ENCODE assay signal across 10 mouse cellular contexts in the genomic region with DNA sequence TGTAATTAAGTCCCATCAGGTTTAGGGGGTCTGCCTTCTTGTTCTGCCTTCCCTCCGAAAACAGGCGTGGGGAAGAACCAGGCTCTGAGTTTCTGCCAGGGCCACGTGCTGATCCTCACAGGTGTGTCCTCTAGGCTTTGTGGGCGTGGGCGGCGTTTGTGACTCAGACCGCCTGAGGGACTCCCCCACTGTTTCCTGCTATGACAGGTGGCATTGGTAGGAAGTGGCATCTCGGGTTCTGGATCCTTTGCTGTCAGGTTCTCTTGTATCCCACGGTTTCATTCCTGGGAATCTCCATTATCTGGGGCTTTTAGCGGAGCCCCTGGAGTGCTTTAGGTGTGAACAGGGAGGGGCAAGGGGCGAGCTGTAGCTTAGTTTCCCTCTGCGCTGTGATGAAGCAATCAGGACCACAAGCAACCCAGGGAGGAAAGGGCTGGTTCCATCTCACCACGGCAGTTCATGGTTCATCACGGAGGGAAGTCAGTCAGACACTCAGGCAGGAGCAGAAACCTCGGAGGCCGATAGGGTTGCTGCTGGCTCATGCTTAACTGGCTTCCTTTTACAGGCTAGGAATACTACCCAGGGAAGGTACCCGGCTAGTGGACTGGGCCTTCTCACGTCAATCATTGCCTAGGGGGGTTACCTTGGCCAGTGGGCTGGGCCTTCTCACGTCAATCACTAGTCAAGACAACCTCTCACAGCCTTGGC. TPM values are rescaled to one million over a fixed set of nuclear protein-coding genes. Genes with fewer than 3 reads are reported as not detected.
DNase-seq lines count a peak whose midpoint lies in the region; ATAC-seq and TF ChIP-seq lines count a peak whose summit lies in the region.
"Had no signal": no experiment of that assay in that cellular context is flagged by ENCODE, and none has a peak within 500 bp of the region (broad histone marks: within the 10 kb centered on the region; RNA-seq: fewer than 3 reads in every experiment).

No protein-coding gene starts in this region.

- ATAC-seq in liver, postnatal 0 days = 0 out of 2 replicates have a peak, but pooled peaks have one; percentile 13
- ATAC-seq in stomach, postnatal 0 days (ENCODE audit: low FRiP score, low TSS enrichment) = peak; percentile 80
- no peak for ATAC-seq in forebrain, postnatal 0 days

- peaks cover 27% of the 10 kb centered on the region for H3K27me3 ChIP-seq in CH12.LX (replicated peaks)
- no peaks in the 10 kb centered on the region for H3K27me3 ChIP-seq in liver, postnatal 0 days (ENCODE audit: insufficient read depth, low read length)
- no peaks in the 10 kb centered on the region for H3K27me3 ChIP-seq in stomach, postnatal 0 days (ENCODE audit: control insufficient read depth, insufficient read depth, low read length)
- no peaks in the 10 kb centered on the region for H3K27me3 ChIP-seq in forebrain, postnatal 0 days (ENCODE audit: insufficient read depth, low read length)
- H3K27me3 ChIP-seq: forebrain, embryonic 12.5 days had no signal

- no peak overlapping the region for H3K4me3 ChIP-seq in layer of hippocampus, adult 2 months
- no peak overlapping the region for H3K4me3 ChIP-seq in CH12.LX (replicated peaks in 1 of 3; ENCODE audit: low read depth in 2 of 3, low read length in 2 of 3, poor library complexity in 1 of 3)
- no peak overlapping the region for H3K4me3 ChIP-seq in liver, postnatal 0 days (ENCODE audit: low read depth, low read length)
- H3K4me3 ChIP-seq in stomach, postnatal 0 days (ENCODE audit: low read depth, low read length) = no peak overlapping the region
- H3K4me3 ChIP-seq in forebrain, postnatal 0 days (ENCODE audit: low read depth, low read length) = no peak overlapping the region
- H3K4me3 ChIP-seq: forebrain, embryonic 12.5 days; lung, embryonic 15.5 days had no signal

- H3K36me3 ChIP-seq in CH12.LX (replicated peaks in 1 of 2; ENCODE audit: control insufficient read depth in 1 of 2, insufficient read depth in 1 of 2, low read length in 1 of 2) = no peaks in the 10 kb centered on the region
- H3K36me3 ChIP-seq in liver, postnatal 0 days (replicated peaks; ENCODE audit: insufficient read depth, low read length) = no peaks in the 10 kb centered on the region
- no peaks in the 10 kb centered on the region for H3K36me3 ChIP-seq in stomach, postnatal 0 days (ENCODE audit: control insufficient read depth, insufficient read depth, low read length)
- no peaks in the 10 kb centered on the region for H3K36me3 ChIP-seq in forebrain, postnatal 0 days (ENCODE audit: insufficient read depth)
- H3K36me3 ChIP-seq: forebrain, embryonic 12.5 days; lung, embryonic 15.5 days had no signal

- no peak for TF ChIP-seq CTCF in layer of hippocampus, adult 2 months (conservative IDR thresholded peaks at IDR 0.05)
- TF ChIP-seq CTCF in CH12.LX (conservative IDR thresholded peaks at IDR 0.05 in 1 of 2, IDR thresholded peaks at IDR 0.05 in 1 of 2; ENCODE audit: low read depth in 2 of 2, low read length in 2 of 2) = no peak
- TF ChIP-seq CTCF in liver, postnatal 0 days (IDR thresholded peaks at IDR 0.05; ENCODE audit: low read depth) = no peak
- no peak for TF ChIP-seq CTCF in stomach, postnatal 0 days (IDR thresholded peaks at IDR 0.05; ENCODE audit: low read depth)
- TF ChIP-seq CTCF in forebrain, postnatal 0 days (IDR thresholded peaks at IDR 0.05; ENCODE audit: low read depth) = no peak

- WGBS in liver, postnatal 0 days (ENCODE audit: insufficient replicate concordance) = 28% methylated on average over 19 of the region's 19 CpGs
- 52% methylated on average over 19 of the region's 19 CpGs for WGBS in stomach, postnatal 0 days
- WGBS in forebrain, postnatal 0 days = 73% methylated on average over 19 of the region's 19 CpGs

- TF ChIP-seq RAD21 in CH12.LX (IDR thresholded peaks at IDR 0.05; ENCODE audit: low read depth, low read length) = no peak; the same call in 1 of the 2 replicates

- H3K4me1 ChIP-seq in CH12.LX (ENCODE audit: control insufficient read depth in 1 of 2, insufficient read depth in 2 of 2) = peaks cover 12 to 50% of the 10 kb centered on the region in 2 experiments
- H3K4me1 ChIP-seq in liver, postnatal 0 days (ENCODE audit: insufficient read depth) = peaks cover 12% of the 10 kb centered on the region
- H3K4me1 ChIP-seq in stomach, postnatal 0 days (replicated peaks; ENCODE audit: control insufficient read depth, insufficient read depth) = 0 out of 2 replicates have a peak, but pooled peaks cover 3% of the 10 kb centered on the region
- no peaks in the 10 kb centered on the region for H3K4me1 ChIP-seq in forebrain, postnatal 0 days (ENCODE audit: insufficient read depth)
- H3K4me1 ChIP-seq: forebrain, embryonic 12.5 days had no signal

- peak; percentile 53 for DNase-seq in layer of hippocampus, adult 11-12 months (ENCODE audit: low spot score)
- DNase-seq in layer of hippocampus, adult 2 months (ENCODE audit: low spot score in 2 of 2) = no peak
- peak; percentile 87 for DNase-seq in CH12.LX (ENCODE audit: extremely low read depth)
- no peak for DNase-seq in liver, postnatal 0 days
- peak; percentile 81 for DNase-seq in stomach, postnatal 0 days (ENCODE audit: low spot score)
- no peak for DNase-seq in forebrain, postnatal 0 days
- no peak for DNase-seq in layer of hippocampus, adult 9-10 months (ENCODE audit: low spot score)
- no peak for DNase-seq in gastrocnemius, adult 18-20 months (ENCODE audit: low spot score)

- TF ChIP-seq EP300 in CH12.LX (IDR thresholded peaks at IDR 0.05; ENCODE audit: low read length) = peak; percentile 89
- TF ChIP-seq EP300 in liver, postnatal 0 days (IDR thresholded peaks at IDR 0.05; ENCODE audit: low read depth) = no peak
- TF ChIP-seq EP300 in stomach, postnatal 0 days (optimal IDR thresholded peaks at IDR 0.05) = no peak

- H3K27ac ChIP-seq in layer of hippocampus, adult 2 months = no peak overlapping the region
- 0 out of 2 replicates have a peak overlapping the region, but pooled peaks have one; percentile 8 for H3K27ac ChIP-seq in CH12.LX (ENCODE audit: insufficient read depth, low read depth)
- no peak overlapping the region for H3K27ac ChIP-seq in liver, postnatal 0 days (ENCODE audit: low read depth)
- no peak overlapping the region for H3K27ac ChIP-seq in stomach, postnatal 0 days (replicated peaks)
- H3K27ac ChIP-seq in forebrain, postnatal 0 days (ENCODE audit: low read depth, low read length) = no peak overlapping the region
- H3K27ac ChIP-seq: forebrain, embryonic 12.5 days; lung, embryonic 15.5 days had no signal

- H3K9me3 ChIP-seq in CH12.LX (replicated peaks; ENCODE audit: low read length) = peaks cover 7% of the 10 kb centered on the region
- no peaks in the 10 kb centered on the region for H3K9me3 ChIP-seq in liver, postnatal 0 days (ENCODE audit: low read length)
- no peaks in the 10 kb centered on the region for H3K9me3 ChIP-seq in stomach, postnatal 0 days (ENCODE audit: control insufficient read depth, low read length)
- no peaks in the 10 kb centered on the region for H3K9me3 ChIP-seq in forebrain, postnatal 0 days (ENCODE audit: low read length)
- H3K9me3 ChIP-seq: forebrain, embryonic 12.5 days; lung, embryonic 15.5 days had no signal

- H3K4me2 ChIP-seq in CH12.LX (ENCODE audit: insufficient read depth, low read depth, poor library complexity, severe bottlenecking) = 0 out of 2 replicates have a peak overlapping the region, but pooled peaks have one; percentile 26
- H3K4me2 ChIP-seq in liver, postnatal 0 days (ENCODE audit: low read depth, low read length) = 0 out of 2 replicates have a peak overlapping the region, but pooled peaks have one; percentile 6
- H3K4me2 ChIP-seq in stomach, postnatal 0 days (replicated peaks; ENCODE audit: low read depth) = no peak overlapping the region
- H3K4me2 ChIP-seq in forebrain, postnatal 0 days (ENCODE audit: low read depth) = no peak overlapping the region
- H3K4me2 ChIP-seq: forebrain, embryonic 12.5 days; lung, embryonic 15.5 days had no signal

- in situ Hi-C loops in CH12.LX (cut with MboI; ENCODE audit: low pct_ligation_motif_present, low pct_unique_long_range_greater_than_20kb, low sequenced_read_pairs) = loop anchor here (5.0 kb wide), 1 partner anchor 35 kb away; a partner anchor contains a TSS

- dilution Hi-C loops in CH12.LX (cut with MboI; ENCODE audit: extremely low pct_ligation_motif_present, extremely low pct_unique_long_range_greater_than_20kb, low sequenced_read_pairs) = no loop called here

- TF ChIP-seq POLR2A in CH12.LX (IDR thresholded peaks at IDR 0.05; ENCODE audit: low read depth, low read length) = no peak

- no peaks in the 10 kb centered on the region for H3K79me2 ChIP-seq in CH12.LX (replicated peaks; ENCODE audit: control insufficient read depth, extremely low read depth, insufficient read depth, poor library complexity, severe bottlenecking)

- no peak overlapping the region for H3K9ac ChIP-seq in CH12.LX (ENCODE audit: insufficient read depth, low read depth)
- no peak overlapping the region for H3K9ac ChIP-seq in liver, postnatal 0 days (replicated peaks)
- no peak overlapping the region for H3K9ac ChIP-seq in stomach, postnatal 0 days (ENCODE audit: low read length)
- H3K9ac ChIP-seq in forebrain, postnatal 0 days = no peak overlapping the region
- H3K9ac ChIP-seq: forebrain, embryonic 12.5 days; lung, embryonic 15.5 days had no signal

RNA-seq across cellular contexts. Expression of a gene that starts 33.5 kb away (rescaled TPM):
- 10 to 100 TPM; 74.1 to 85.4 TPM for total RNA-seq in layer of hippocampus, adult 2 months (2021)
- 113 and 133 TPM in 2 replicates for total RNA-seq in CH12.LX (2012; rRNA removed)
- total RNA-seq in CH12.LX (2014; rRNA removed) = 33.4 and 35.3 TPM in 2 replicates
- polyA plus RNA-seq in CH12.LX (2012; ENCODE audit: insufficient read length, low read depth) = 159 and 184 TPM in 2 replicates
- 81.1 and 83.9 TPM in 2 replicates for polyA plus RNA-seq in liver, postnatal 0 days (2015; fragmentation: Nextera tagmentation; extraction: Ambion mirVana)
- 149 and 162 TPM in 2 replicates for polyA plus RNA-seq in stomach, postnatal 0 days (2015; fragmentation: Nextera tagmentation; extraction: Ambion mirVana)
- 29.1 and 43.7 TPM in 2 replicates for total RNA-seq in forebrain, postnatal 0 days (2014; rRNA removed)
- polyA plus RNA-seq in forebrain, postnatal 0 days (2015; fragmentation: Nextera tagmentation; extraction: Ambion mirVana) = 104 and 113 TPM in 2 replicates
- total RNA-seq in gastrocnemius, adult 18-20 months (2021) = 10 to 100 TPM; 19.6 to 21.0 TPM

RNA-seq across cellular contexts. Expression of a gene that starts 33.9 kb away (rescaled TPM):
- total RNA-seq in layer of hippocampus, adult 2 months (2021) = 1,000 to 10,000 TPM in 1 of 2 experiments, 100 to 1,000 TPM in 1; 991 to 1,040 TPM
- total RNA-seq in CH12.LX (2012; rRNA removed) (890 and 970 TPM in 2 replicates), CH12.LX (2014; rRNA removed) (519 and 596 TPM in 2 replicates)
- polyA plus RNA-seq in CH12.LX (2012; ENCODE audit: insufficient read length, low read depth) = 673 and 711 TPM in 2 replicates
- polyA plus RNA-seq in liver, postnatal 0 days (2015; fragmentation: Nextera tagmentation; extraction: Ambion mirVana) = 1,191 and 1,240 TPM in 2 replicates
- 1,419 and 1,437 TPM in 2 replicates for polyA plus RNA-seq in stomach, postnatal 0 days (2015; fragmentation: Nextera tagmentation; extraction: Ambion mirVana)
- total RNA-seq in forebrain, postnatal 0 days (2014; rRNA removed) = 436 and 703 TPM in 2 replicates
- polyA plus RNA-seq in forebrain, postnatal 0 days (2015; fragmentation: Nextera tagmentation; extraction: Ambion mirVana) = 1,351 and 1,499 TPM in 2 replicates
- total RNA-seq in gastrocnemius, adult 18-20 months (2021) = 1,000 to 10,000 TPM; 1,486 to 1,625 TPM

RNA-seq across cellular contexts. Expression of a gene that starts 34.0 kb away (rescaled TPM):
- total RNA-seq in layer of hippocampus, adult 2 months (2021) = under 1 TPM in 1 of 2 experiments, not detected in 1; 0.69 TPM
- total RNA-seq in CH12.LX (2012; rRNA removed) = 0.97 and 1.1 TPM in 2 replicates
- 0.49 and 1.0 TPM in 2 replicates for total RNA-seq in CH12.LX (2014; rRNA removed)
- polyA plus RNA-seq in CH12.LX (2012; ENCODE audit: insufficient read length, low read depth) = 0.49 TPM in 1 of 2 replicates, not detected in the other
- 0.58 and 1.4 TPM in 2 replicates for polyA plus RNA-seq in liver, postnatal 0 days (2015; fragmentation: Nextera tagmentation; extraction: Ambion mirVana)
- 2.1 and 4.7 TPM in 2 replicates for polyA plus RNA-seq in stomach, postnatal 0 days (2015; fragmentation: Nextera tagmentation; extraction: Ambion mirVana)
- 7.0 and 9.2 TPM in 2 replicates for total RNA-seq in forebrain, postnatal 0 days (2014; rRNA removed)
- 12.4 and 14.8 TPM in 2 replicates for polyA plus RNA-seq in forebrain, postnatal 0 days (2015; fragmentation: Nextera tagmentation; extraction: Ambion mirVana)
- not detected for total RNA-seq in gastrocnemius, adult 18-20 months (2021)

RNA-seq across cellular contexts. Expression of a gene that starts 34.2 kb away (rescaled TPM):
- total RNA-seq in layer of hippocampus, adult 2 months (2021) = 1 to 10 TPM; 4.7 to 5.2 TPM
- 16.3 and 17.7 TPM in 2 replicates for total RNA-seq in CH12.LX (2012; rRNA removed)
- total RNA-seq in CH12.LX (2014; rRNA removed) = 11.2 and 13.3 TPM in 2 replicates
- polyA plus RNA-seq in CH12.LX (2012; ENCODE audit: insufficient read length, low read depth) = 34.3 and 37.4 TPM in 2 replicates
- 28.3 and 31.8 TPM in 2 replicates for polyA plus RNA-seq in liver, postnatal 0 days (2015; fragmentation: Nextera tagmentation; extraction: Ambion mirVana)
- 18.7 and 18.9 TPM in 2 replicates for polyA plus RNA-seq in stomach, postnatal 0 days (2015; fragmentation: Nextera tagmentation; extraction: Ambion mirVana)
- total RNA-seq in forebrain, postnatal 0 days (2014; rRNA removed) = 2.8 and 3.3 TPM in 2 replicates
- polyA plus RNA-seq in forebrain, postnatal 0 days (2015; fragmentation: Nextera tagmentation; extraction: Ambion mirVana) = 4.6 and 5.8 TPM in 2 replicates
- total RNA-seq in gastrocnemius, adult 18-20 months (2021) = 1 to 10 TPM; 7.6 to 9.0 TPM

RNA-seq across cellular contexts. Expression of a gene that starts 54.5 kb away (rescaled TPM):
- 10 to 100 TPM; 14.0 to 15.6 TPM for total RNA-seq in layer of hippocampus, adult 2 months (2021)
- total RNA-seq in CH12.LX (2012; rRNA removed) (0.85 and 1.7 TPM in 2 replicates), CH12.LX (2014; rRNA removed) (not detected in 2 replicates)
- polyA plus RNA-seq in CH12.LX (2012; ENCODE audit: insufficient read length, low read depth) = 0.36 TPM in 1 of 2 replicates, not detected in the other
- polyA plus RNA-seq in liver, postnatal 0 days (2015; fragmentation: Nextera tagmentation; extraction: Ambion mirVana) = 4.8 and 5.0 TPM in 2 replicates
- polyA plus RNA-seq in stomach, postnatal 0 days (2015; fragmentation: Nextera tagmentation; extraction: Ambion mirVana) = 12.2 and 14.0 TPM in 2 replicates
- 18.5 and 25.9 TPM in 2 replicates for total RNA-seq in forebrain, postnatal 0 days (2014; rRNA removed)
- 21.7 and 22.7 TPM in 2 replicates for polyA plus RNA-seq in forebrain, postnatal 0 days (2015; fragmentation: Nextera tagmentation; extraction: Ambion mirVana)
- 1 to 10 TPM in 1 of 2 experiments, under 1 TPM in 1; 0.37 to 1.0 TPM for total RNA-seq in gastrocnemius, adult 18-20 months (2021)

Comparison
In these comparisons a context has a peak if more than half of its experiments do, and no peak if none do; other contexts are left out.
1. DNase-seq: peak in layer of hippocampus, adult 11-12 months (single experiment), CH12.LX (single experiment) and stomach, postnatal 0 days (single experiment); none in layer of hippocampus, adult 2 months (0 of 2), liver, postnatal 0 days (single experiment), forebrain, postnatal 0 days (single experiment), layer of hippocampus, adult 9-10 months (single experiment) and gastrocnemius, adult 18-20 months (single experiment).
2. H3K4me2 ChIP-seq: peak in CH12.LX (single experiment) and liver, postnatal 0 days (single experiment); none in stomach, postnatal 0 days (single experiment) and forebrain, postnatal 0 days (single experiment).